Mouse (Mus musculus) E14TG2a.4 (cell line): Measurements from ENCODE around the gene Snx6.
"Not testable (repeated sequence)": the region's sequence is repeated elsewhere in the genome, so short reads cannot be mapped to it uniquely, and the experiment has no call there.

Source experiments
- H3K27me3 ChIP-seq: 2 replicates; pipeline ENCODE4 v1.6.1; 2014; ENCODE audit warnings: low read length, control low read depth; ENCODE audit not compliant: insufficient read depth
- H3K36me3 ChIP-seq: 2 replicates; pipeline ENCODE4 v1.6.1; 2014; ENCODE audit warnings: low read length, control low read depth; ENCODE audit not compliant: insufficient read depth
- H3K4me1 ChIP-seq: replicated peaks from 2 replicates; pipeline ENCODE4 v1.6.1; 2014; ENCODE audit warnings: low read depth, low read length, control low read depth
- H3K4me3 ChIP-seq: replicated peaks from 2 replicates; pipeline ENCODE4 v1.5.1; 2014; ENCODE audit warnings: mild to moderate bottlenecking, low read length
- H3K9me3 ChIP-seq: 2 replicates; pipeline ENCODE4 v1.6.1; 2014; ENCODE audit warnings: low read length, control low read depth
- CTCF ChIP-seq: conservative IDR thresholded peaks from 2 replicates; pipeline ENCODE4 v1.5.1; 2014; ENCODE audit warnings: low read length
- NANOG ChIP-seq: IDR thresholded peaks from 2 replicates; pipeline ENCODE4 v1.6.1; 2014; ENCODE audit warnings: borderline replicate concordance, low read length, mixed read lengths
- POU5F1 ChIP-seq: IDR thresholded peaks from 2 replicates; pipeline ENCODE4 v1.6.1; 2014; ENCODE audit warnings: low read length, borderline replicate concordance

Gene Snx6

DNA sequence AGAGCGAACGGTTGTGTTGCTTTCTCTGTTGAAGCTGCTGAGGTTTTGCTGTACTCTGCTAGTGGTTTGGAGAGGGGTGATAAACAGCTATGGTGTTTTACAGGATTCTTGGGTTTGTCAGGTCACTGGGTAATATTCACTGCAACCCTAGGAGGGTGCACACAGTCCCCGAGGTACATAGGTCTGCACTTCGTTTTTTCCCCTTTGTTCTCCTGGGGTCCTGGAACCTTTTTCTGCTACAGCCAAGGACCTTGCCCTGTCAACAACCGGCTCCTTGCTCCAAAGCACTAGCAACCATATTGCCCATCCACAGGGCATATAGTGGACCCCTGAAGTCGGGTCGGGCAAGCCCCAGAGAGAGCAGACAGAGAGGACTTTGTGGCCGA lies 85.0 kb downstream of the Snx6 start:
- not testable (repeated sequence) for H3K4me1 ChIP-seq, H3K27me3 ChIP-seq, H3K4me3 ChIP-seq, H3K36me3 ChIP-seq, H3K9me3 ChIP-seq

DNA sequence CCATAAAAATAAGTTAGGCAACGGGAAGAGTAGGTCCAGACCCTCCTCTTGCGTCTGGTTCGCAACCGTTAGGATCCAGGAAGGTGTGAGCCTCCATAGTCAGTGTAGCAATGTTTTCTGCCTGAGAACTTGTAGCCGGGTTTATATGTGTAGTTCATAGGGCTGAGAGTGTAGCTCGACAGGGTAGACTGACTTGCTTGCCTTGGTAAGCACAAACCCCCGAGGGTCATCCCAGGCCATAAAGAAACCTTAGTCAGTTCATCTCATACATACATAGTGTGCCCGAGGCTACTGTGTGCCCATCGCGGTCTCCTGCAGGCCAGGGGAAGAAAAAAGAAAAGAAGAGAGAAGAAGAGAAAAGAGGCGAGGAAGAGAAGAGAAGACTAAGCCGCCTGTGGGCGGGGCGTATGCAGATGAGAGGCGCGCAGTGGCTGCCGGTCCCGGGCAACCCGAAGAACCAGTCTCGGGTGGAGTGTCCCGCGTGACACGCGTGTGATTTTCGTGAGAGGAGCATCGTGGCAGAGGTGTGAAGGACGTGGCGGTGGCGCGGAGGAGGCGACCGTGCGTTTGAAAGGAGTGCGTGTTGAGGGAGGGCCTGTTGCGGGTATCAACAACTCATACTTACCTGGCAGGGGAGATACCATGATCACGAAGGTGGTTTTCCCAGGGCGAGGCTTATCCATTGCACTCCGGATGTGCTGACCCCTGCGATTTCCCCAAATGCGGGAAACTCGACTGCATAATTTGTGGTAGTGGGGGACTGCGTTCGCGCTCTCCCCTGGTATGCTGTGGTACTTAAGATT lies 85.6 kb downstream of the Snx6 start:
- H3K27me3 ChIP-seq, H3K36me3 ChIP-seq, H3K9me3 ChIP-seq, H3K4me1 ChIP-seq, H3K4me3 ChIP-seq: not testable (repeated sequence)

DNA sequence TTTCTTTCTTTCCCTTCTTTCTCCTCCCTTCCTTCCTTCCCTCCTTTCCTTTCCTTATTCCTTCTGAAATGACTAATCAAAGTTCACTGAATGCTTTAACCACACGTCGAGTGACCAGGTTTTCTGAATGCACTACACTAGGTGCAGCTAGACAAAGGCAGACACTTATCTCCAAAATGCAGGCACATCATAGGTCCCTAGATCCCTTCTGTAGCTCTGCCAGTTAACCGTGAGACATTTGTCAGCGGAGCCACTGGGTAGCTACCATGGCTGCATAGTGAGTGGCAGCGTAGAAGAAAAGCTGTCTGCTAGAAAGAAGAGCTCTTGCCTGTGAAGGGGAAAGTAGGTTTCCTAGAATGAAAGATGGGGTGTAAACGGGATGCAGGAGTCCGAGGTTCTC lies 96.1 kb downstream of the Snx6 start:
- Histone ChIP-seq H3K9me3 (no peaks in the 10 kb centered on the region), H3K27me3 (peaks cover 3% of the 10 kb centered on the region; the same call in 1 of the 2 replicates), H3K36me3 (no peaks in the 10 kb centered on the region), H3K4me3 (no peak overlapping the region), H3K4me1 (peaks cover 15% of the 10 kb centered on the region)
- TF ChIP-seq POU5F1 (no peak), CTCF (no peak), NANOG (no peak)

DNA sequence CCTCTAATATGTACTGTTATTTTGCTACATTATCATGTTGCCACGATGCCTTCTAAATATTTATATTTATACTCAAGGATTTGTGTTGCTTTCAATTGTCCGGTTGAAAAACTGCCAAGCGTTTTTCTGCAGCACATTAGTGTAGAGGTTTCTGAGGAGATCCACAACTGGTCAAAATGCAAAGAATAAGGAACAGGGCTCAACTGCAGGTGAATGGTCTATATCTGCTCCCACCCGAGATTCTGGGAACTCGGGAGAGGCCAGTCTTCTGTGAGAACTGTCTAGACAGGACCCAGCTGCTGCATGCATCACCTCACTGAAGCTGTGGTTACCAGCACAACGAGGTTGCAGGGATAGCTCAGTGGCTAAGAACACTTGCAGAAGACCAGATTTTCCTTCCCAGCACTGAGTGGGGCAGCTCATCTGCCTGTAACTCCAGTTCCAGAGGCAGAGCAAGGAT lies 97.7 kb downstream of the Snx6 start:
- no peaks in the 10 kb centered on the region for H3K9me3 ChIP-seq
- TF ChIP-seq POU5F1 (no peak), NANOG (no peak), CTCF (no peak)
- peaks cover 20% of the 10 kb centered on the region for H3K4me1 ChIP-seq
- peaks cover 3% of the 10 kb centered on the region; the same call in 1 of the 2 replicates for H3K27me3 ChIP-seq
- H3K4me3 ChIP-seq: no peak overlapping the region
- peaks cover 6% of the 10 kb centered on the region for H3K36me3 ChIP-seq

DNA sequence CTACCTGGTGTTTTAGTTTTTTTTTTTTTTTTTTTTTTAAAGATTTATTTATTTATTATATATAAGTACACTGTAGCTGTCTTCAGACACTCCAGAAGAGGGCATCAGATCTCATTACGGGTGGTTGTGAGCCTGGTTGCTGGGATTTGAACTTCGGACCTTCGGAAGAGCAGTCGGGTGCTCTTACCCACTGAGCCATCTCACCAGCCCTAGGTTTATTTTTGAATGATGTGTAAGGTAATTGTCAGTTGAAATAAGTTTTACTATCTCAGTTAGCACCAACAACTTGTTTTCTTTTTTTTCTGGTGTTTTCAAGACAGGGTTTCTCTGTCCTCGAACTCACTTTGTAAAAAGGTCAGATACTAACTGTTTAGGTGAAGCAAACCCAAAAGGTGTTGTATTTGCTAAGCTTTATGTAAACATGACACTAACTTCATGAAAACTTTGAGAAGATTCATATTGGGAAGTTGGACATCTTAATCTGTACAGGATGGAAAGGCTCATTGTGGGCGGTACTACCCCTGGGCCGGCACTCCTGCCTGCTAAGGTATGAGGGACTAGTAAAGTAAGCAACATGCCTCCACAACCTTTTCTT lies 98.4 kb downstream of the Snx6 start:
- H3K27me3 ChIP-seq: peaks cover 3% of the 10 kb centered on the region; the same call in 1 of the 2 replicates
- peaks cover 14% of the 10 kb centered on the region for H3K36me3 ChIP-seq
- no peaks in the 10 kb centered on the region for H3K9me3 ChIP-seq
- TF ChIP-seq CTCF (no peak), POU5F1 (no peak), NANOG (no peak)
- peaks cover 16% of the 10 kb centered on the region for H3K4me1 ChIP-seq
- H3K4me3 ChIP-seq: no peak overlapping the region
